Mouse (Mus musculus) skeletal muscle tissue, adult 2 months (tissue): ENCODE results near the gene Stac3.
A peak's percentile ranks its signal among the peaks of the same experiment; 100 is the strongest.

ENCODE experiments used
- DNase-seq: peaks from one replicate; pipeline ENCODE4 v3.0.0-alpha.2; 2012; ENCODE audit warnings: low read depth, low spot score

The Stac3 gene

DNA sequence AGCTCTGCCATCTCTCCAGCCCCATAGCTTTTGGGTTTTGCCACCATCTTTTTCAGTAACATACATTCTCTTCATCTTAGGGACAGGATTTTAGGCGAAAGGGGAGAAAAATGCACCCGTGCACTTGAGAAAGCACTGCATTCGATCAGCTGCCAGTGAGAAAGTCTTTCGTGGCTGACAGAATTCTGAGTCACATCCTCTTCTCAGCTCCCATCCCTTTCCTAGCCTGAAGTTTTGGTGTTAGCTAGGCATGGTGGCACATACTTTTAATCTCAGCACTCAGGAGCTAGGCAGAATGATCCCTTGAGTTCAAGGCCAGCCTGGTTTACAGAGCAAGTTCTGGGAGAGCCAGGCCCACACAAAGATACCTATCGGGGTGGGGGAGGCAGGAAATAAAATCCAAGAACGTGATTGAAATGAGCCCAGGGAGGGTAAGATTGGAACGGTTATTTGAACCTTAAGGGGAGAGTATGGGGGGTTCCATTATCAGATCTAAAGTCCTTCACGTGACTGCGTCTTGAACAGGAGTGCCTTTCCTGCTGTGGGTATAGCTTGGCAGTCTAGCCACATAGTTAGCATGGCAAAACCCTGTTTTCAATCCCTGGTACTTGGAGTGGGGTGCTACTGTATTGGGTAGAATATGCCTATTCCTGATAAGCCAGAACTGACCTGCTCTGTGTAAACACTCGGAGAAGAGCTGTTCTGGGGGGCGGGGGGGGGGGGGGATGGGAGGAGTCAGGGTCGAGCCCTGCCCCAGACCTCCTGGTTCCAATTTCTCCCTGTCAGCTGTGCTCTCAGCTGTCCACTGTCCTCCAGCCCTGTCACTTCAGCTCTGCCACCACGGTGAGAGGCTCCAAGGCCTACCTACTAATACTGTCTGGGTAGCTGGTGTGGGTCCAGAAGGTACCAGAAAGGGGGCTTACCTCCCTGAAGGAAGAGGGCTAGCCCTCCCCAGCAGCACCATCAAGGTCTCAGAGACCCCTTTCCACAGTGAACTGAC is at the start of gene Stac3:
Gene Stac3 (plus strand): TSS at position 793 of the 1,000 bp plus-strand sequence.
- peak; percentile 81 for DNase-seq

DNA sequence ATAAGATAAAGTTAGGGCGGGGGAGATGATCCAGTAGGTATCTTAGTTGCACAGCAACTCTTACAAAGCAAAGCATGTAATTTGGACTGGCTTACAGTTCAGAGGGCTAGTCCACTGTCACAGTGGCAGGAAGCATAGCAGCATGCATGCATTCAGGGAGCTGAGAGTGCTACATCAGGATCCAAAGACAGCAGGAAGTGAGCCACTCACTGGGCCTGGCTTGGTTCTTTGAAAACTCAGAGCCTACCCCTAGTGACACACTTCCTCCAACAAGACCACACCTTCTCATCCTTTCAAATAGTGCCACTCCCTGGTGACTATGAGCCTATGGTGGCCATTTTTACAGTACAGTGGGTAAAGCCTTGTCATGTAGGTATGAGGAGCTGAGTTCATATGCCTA is 47.8 kb upstream of the Stac3 start:
- DNase-seq: no peak

DNA sequence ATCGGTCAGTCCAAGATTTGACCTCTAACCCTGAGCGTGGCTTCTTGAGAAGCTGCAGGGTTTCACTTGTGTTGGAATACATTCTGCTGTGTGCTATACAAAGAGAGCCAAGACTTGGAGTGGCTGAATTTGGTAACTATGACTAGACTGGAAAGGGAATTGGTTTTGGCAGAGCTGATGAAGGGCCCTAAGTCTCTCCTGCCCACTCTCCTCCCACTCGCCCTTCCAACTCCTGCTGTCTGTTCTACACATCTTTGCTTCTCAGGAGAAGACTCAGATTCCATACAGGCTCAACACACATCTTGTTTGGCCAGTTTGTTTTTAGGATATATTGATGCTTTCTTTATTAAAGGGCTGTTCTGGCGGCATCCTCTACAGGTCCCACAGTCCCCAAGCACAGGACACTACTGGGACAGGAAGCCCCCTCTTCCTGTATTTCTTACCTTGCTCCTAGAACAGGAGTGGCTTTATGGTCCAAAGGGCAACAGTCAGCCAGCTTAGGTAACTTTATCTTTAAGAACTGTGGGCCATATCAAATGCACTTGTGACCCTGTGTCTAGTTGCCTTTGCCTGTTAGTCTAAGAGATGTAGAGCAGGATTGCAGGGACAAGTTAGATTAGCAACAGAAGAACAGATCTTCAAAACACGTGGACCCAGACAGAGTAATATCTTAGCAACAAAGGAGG is 38.9 kb upstream of the Stac3 start:
- no peak for DNase-seq

DNA sequence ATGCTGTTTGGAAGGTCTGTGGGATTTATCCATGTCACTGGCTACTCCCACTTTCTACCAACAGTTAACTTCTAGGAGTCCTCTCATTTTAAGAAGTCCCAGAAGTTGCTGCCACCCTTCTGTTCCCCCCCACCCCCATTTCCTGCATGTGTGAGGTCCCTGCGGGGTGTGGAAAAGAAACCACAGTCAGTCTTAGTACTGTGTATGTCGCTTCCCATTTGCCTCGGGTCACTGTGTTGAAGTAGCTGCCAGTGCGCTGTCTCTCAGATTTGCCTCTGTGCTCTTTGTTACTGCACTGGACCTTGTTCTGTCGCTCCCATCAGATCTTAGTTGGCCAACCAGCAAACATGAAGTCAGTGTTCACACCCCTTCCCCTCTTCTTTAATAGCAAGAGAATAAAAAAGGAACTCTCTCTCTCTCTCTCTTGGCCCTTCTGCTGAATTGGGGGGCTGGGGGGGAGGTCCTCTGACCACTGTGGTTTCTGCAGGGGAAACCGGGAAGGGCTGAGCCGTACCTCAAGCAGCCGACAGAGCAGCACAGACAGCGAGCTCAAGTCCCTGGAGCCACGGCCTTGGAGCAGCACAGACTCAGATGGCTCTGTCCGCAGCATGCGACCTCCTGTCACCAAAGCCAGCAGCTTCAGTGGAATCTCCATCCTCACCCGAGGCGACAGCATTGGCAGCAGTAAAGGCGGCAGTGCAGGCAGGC is 30.1 kb upstream of the Stac3 start:
- no peak for DNase-seq

DNA sequence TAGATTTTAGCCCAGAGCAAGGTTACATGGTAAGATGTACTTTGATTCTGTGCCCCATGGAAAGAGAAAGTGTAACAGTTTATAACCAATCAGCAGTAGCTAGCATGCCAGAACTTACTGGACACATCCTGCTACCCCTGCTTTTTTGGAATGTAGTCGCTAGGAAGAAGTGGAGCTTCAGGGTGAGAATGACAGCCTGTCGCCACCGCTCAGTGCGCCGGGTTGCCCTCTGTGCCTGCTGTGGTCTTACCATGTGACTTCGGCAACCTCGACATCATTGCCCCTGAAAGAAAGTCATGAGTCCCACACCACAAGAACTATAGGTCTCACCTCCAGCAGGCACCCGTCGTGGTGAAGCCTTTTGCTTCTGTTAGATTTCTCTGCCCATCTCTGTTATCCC is 28.8 kb upstream of the Stac3 start:
- DNase-seq: no peak

DNA sequence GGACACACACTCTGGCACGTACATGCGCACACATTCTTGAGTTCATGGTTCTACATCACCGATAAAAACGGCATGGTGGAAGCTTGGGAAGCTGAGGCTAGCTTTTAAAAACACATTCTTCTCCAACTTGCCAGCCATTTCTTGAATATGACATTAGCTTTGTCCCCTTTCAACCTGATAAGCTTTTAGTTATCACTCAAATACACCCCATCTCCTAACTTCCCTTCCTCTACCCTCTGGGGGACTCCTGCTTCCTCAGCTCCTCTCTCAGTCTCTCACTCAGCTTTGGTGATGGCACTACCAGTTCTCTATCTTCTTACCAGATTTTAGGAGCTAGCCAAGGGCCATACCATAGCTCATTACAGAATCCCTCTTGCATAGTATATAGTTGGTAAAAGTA is 26.3 kb upstream of the Stac3 start:
- no peak for DNase-seq

DNA sequence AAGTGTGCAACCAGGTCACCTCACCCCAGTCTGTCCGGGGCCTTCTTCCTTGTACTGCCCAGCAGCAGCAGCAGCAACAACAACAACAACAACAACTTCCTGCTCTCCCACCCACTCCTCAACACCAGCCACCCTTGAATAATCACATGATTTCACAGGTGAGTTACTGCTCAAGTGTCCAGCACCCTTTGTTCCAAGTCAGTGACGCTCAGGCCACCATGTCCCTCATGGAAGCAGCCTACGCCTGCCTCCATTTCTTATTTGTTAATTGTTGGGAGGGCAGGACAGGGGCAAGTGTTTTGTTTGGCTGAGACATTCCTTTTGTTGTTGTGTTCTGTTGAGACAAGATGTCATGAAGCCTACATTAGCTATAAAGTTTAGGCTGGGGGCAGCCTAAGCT is 24.9 kb upstream of the Stac3 start:
- no peak for DNase-seq

DNA sequence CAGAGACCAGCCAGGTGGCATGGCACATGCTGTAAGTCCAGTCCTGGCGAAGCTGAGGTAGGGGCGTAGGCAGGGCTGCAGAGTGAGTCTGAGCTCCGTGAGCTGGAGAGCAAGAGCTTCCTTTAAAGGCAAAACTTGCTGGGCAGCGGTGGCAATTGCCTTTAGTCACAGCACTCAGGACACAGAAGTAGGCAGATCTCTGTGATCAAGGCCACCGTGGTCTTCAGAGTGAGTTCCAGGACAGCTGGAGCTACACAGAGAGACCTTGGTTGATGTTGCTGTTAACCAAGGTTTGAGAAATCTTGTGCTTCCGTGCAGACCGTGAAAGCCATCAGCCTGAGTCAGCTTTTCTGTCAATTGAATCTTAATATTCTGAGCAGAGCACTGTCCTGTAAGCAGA is 24.2 kb upstream of the Stac3 start:
- DNase-seq: no peak

DNA sequence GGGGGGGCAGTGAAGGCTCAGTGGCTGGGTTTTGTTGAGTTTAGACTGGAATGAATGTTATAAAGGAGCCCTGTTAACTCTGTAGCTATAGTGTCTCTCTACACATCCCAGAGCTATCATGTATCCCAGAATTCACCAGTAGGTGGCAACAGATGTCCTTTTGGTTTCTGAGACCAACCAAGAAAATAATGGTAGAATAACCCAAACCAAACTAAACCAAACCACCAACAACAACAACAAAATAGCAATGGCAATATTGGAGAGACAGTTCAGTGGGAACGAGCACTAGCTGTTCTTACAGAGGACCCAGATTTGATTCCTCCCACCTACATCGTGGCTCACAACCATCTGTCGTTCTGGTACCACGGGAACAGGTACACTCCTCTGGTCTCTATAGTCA is 22.4 kb upstream of the Stac3 start:
- no peak for DNase-seq

DNA sequence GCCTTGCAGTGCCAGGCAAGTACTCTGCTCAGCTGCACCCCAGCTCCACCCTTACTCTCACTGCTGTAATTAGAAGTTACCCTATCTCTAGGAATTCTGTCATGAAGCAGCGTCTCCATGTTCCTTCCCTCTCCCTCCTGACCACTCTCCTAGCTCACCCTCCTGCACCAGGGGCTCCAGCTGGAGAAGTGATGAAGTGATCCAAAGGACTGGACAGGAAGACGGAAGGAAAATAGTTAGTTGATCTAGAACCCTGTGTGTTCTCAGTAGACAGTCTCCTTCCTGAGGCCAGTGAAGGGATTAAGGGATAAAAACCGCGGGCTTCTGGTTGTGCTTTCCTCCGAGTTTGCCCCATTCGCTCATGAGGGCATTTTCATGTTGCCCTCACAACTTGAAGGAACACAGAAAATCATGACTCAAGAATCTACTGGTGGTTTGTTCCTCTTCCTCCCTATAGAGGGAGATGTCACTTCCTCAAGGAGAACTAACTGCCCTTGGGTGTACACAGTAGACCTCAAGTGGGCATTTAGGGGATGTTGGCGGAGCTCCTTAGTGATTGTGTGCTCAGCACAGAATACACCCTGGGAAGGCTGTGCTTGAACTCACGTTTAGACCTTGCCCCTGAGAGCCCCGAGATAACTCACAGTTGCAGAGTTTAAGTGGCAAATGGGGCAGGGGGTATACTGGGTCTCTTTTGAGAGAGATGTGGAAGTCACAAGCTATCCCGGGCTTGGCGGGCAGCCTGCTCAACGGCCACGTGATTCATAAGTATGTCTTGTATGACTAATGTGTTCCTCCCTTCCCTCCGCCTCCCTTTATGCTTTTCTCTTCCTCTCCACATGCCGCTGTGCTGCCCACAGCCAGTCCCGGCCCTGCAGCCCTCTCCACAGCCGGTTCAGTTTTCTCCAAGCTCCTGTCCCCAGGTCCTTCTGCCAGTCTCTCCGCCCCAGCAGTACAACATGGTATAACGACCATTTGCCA is 20.4 kb upstream of the Stac3 start:
- peak; percentile 27 for DNase-seq

DNA sequence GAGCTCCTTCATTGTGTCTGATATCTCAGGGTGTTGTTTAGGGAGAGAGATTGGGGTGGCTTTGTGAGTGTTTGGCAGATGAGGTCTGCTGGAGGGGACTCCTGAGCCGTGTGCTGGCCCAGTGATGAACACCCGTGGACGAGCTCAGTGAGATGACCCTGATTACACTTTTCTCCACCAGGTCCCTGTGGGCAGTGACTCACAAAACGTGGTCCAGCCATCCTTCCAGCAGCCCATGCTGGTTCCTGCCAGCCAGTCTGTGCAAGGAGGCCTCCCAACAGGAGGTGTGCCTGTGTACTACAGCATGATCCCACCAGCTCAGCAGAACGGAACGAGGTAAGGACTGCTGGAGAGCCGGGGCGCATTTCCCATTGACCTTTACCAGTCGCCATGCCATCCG is 16.3 kb upstream of the Stac3 start:
- DNase-seq: no peak

DNA sequence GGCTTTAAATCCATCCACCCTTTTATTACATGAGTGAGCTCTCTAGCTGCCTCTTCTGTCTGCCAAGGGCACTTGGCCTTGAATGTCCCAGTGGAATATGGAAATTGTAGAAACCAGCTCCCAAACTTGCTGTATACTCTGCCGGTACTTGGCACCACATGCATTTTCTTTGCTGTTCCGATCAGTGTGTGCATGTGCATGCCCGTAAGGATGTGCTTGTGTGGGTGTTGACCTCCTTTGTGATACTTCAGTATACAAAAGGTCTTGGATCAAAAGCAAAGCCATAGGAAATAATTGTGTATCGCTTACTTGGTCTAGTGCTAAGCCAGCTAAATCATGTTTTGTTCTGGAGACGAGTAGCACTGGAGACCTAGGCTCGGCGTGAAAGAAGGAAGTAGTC is 12.6 kb upstream of the Stac3 start:
- no peak for DNase-seq

DNA sequence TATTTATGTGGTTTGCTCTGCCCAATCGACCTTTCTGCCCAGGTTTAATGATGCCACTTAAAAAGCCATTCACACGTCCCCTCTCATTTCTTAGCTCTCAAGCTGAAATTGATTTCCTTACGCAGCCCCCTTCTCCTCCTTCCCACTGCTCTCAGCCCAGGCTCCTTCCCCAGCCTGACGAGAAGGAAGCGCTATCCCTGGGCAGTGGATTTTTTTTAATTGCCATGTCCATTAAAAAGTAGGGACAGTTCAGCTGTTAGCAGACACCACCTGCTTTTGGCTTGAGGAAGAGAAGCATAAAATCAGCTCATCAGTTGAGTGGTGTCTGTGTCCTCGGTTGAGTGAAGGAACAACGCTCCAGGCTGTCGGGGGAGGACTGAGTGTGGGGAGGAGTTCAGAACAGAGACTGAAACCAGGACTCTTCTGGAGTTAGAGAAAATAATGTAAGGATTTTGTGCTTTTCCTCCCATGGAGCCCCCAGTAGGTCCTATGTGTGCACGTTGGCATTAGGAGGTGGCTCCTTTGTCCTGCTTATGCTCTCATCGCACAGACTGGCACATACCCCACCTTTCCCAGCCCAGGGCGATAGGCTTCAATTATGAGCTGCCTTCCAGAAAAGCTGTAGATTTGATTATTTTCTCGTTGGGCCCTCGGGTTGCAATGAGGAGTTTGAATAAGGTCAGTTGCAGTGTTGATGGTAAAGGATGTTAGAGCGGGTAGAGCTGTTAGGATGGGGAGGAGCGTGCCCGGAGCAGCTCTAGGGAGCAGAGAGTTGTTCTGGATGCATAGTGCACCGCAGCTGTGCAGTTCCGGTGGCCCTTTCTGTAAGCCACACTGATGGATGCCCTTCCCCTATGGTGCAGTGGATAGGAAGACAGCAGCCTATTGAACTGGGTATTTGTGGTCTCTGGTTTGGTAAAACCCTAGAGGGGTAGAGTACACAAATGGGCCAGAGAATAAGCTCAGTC is 11.0 kb upstream of the Stac3 start:
- no peak for DNase-seq

DNA sequence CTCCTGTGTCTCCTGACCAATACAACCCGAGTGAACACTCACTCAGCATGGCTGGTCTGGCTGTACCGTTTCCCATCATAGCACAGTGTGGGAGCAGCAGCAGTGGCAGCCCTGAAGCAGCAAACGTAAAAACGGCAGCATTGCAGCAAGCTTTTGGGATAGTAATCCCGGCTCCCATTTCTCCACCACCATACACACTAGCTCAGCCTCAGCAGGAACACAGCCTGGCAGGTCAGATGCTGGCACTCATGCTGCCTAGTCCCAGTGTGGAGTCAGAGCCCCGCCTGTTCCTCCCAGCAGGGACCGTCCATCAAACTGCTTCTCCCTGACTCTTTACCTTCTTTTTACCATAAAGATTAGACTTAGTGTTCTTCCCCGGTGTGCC is 10.4 kb upstream of the Stac3 start:
- no peak for DNase-seq

DNA sequence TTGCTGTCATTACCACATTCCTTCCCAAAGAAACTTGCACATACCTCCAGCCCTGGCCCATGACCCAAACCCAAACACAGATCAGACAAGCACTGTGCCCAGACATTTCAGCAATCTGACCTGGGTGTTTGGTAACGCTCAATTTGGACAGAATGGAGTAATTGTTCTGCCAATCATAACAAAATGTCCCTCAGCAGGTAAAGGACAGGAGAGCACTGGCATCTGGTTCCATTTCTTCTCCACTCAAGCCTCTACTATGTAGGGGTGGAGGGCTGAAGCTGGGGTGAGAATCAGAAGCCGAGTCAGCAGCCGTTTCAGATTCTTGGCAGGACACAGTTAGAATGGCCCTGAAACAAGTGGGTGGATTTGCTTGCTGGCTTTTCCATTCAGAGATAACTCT is 9.4 kb upstream of the Stac3 start:
- no peak for DNase-seq

DNA sequence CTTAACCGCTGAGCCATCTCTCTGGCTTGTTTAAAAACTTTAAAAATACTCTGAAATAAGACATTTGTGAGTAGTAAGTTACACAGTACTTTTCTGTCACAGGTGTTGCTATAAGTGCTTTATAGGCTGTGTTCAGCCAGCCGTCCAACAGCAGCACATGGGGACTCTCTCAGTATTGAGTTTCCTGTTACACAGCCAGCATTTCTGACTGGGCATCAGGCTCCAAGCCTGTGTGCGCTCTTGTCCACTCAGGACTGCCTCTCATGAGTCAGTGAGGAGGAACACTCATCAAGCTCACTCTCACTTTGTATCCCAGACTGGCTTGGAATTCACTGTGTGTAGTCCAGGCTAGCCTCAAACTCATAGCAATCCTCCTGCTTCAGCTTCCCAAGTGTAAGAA is 5.3 kb upstream of the Stac3 start:
- peak; percentile 58 for DNase-seq

DNA sequence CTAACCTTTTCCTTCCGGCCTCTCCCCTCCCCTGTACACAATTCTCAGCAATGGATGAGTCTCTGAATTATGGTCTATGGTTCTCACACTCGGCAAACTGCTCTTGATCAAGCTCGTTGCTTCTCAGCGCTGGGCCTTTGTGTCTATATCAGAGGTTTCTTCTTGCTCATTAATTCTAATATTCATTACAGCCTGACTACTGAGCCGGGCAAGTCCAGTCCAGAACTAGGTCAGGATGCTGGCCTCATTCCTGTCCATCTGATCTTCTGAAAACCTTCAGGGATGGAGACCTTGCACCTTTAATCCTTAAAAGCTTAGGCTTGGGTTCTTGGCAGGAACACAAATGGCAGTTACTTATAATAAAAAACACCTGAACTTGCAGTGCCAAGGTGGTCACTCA is 2.0 kb upstream of the Stac3 start:
- no peak for DNase-seq

DNA sequence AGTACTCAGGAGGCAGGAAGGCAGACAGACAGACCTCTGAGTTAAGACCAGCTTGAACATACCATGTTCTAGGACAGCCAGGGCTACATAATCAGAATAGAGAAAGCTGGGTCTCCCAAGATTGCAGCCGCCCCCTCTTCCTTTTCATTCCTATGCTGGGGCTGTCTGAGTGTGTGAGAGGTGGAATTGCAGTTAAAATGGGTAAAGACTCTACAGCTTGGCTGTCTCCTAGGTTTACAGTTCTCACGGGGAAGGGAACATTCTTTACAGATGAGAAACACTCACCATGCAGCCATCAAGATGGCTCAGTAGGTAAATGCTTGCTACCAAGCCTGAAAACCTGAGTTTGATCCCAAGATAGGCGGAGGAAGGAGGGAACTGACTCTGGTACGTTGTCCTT is 1.4 kb upstream of the Stac3 start:
- DNase-seq: no peak

DNA sequence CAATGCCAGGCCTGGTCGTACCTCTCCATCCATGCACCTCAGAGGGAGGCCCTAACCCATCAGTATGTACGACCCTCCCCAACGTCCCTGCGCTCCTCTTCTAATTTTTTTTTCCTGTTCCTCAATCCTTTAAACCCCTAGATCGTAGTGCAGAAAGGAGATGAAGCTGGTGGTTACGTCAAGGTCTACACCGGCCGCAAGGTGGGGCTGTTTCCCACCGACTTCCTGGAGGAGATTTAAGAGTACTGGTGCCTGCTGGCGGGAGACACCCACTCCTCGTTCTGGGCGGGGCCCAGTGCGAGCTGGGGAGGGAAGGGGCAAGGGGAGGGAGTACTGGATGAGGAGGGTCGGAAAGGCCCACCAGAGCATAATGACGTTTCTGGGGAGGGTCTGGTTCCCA is 6.8 kb downstream of the Stac3 start:
- DNase-seq: no peak
